Mouse (Mus musculus) neural tube, embryonic 14.5 days (tissue): ENCODE measurements at regions not wholly inside any gene's neighbourhood (a gene's known extent, or its start where the extent isn't known, plus 50 kb on each side); places are given as distances from the start of the nearest gene placed in this dataset.

Source experiments
- ATAC-seq: fragments of 200-750 bp; cut with Nextera tagmentation; 2 replicates; pipeline ENCODE4 v1.8.0; 2017; ENCODE audit warnings: low read depth, mild to moderate bottlenecking, moderate TSS enrichment, moderate library complexity
- H3K27ac ChIP-seq: fragments of 300-500 bp; sonication (generic); 2 replicates; pipeline ENCODE4 v1.5.1; 2014; ENCODE audit warnings: low read depth, mild to moderate bottlenecking, control low read depth, low read length, moderate library complexity, mixed read lengths
- H3K27me3 ChIP-seq: fragments of 300-500 bp; sonication (generic); 2 replicates; pipeline ENCODE4 v1.6.1; 2014; ENCODE audit warnings: low read length; ENCODE audit not compliant: control insufficient read depth, insufficient read depth
- H3K36me3 ChIP-seq: fragments of 300-500 bp; sonication (generic); 2 replicates; pipeline ENCODE4 v1.6.1; 2014; ENCODE audit warnings: low read length, mixed read lengths; ENCODE audit not compliant: control insufficient read depth, insufficient read depth
- H3K4me1 ChIP-seq: fragments of 300-500 bp; sonication (generic); 2 replicates; pipeline ENCODE4 v1.6.1; 2014; ENCODE audit warnings: low read length; ENCODE audit not compliant: control insufficient read depth, insufficient read depth
- H3K4me2 ChIP-seq: fragments of 300-500 bp; sonication (generic); 2 replicates; pipeline ENCODE4 v1.6.1; 2014; ENCODE audit warnings: mild to moderate bottlenecking, low read depth, low read length, control low read depth
- H3K4me3 ChIP-seq: fragments of 300-500 bp; sonication (generic); 2 replicates; pipeline ENCODE4 v1.5.1; 2014; ENCODE audit warnings: low read depth, low read length, control low read depth, mixed read lengths
- H3K9ac ChIP-seq: fragments of 300-500 bp; sonication (generic); replicated peaks from 2 replicates; pipeline ENCODE4 v1.6.1; 2014; ENCODE audit warnings: low read depth, mild to moderate bottlenecking, control low read depth, low read length, mixed read lengths
- H3K9me3 ChIP-seq: fragments of 300-500 bp; sonication (generic); 2 replicates; pipeline ENCODE4 v1.6.1; 2016; ENCODE audit warnings: low read length; ENCODE audit not compliant: control insufficient read depth
- WGBS: fragments of 180-500 bp; shearing (Covaris S2); extraction: QIAGEN DNeasy Blood & Tissue Kit; methylation state at CpG from one replicate; pipeline ENCODE4 v1.1.7; 2014; 5-methylcytosine and 5-hydroxymethylcytosine counted together

DNA sequence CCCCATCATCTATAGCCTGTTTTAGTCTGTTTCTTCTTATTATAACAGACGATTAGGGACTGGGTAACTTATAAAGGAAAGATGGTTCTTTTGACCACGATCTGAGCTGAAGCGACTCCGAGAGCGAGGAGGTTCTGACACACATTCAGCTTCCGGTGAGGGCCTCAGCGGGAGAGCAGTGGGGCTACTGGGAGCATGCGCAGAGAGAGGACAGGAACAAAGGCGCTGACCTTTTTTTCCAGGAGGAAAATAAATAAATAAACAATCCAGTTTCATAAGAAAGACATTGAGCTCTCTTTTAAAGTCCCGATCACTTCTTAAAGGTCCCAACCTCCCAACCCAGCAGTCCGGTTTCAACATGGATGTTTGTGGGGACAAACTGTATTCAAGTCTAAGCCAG is 230.6 kb downstream of the Dact1 start:
- no peaks in the 10 kb centered on the region for H3K9me3 ChIP-seq
- no peak overlapping the region for H3K4me3 ChIP-seq
- no peak overlapping the region for H3K27ac ChIP-seq
- no peak overlapping the region for H3K4me2 ChIP-seq
- no peaks in the 10 kb centered on the region for H3K27me3 ChIP-seq
- H3K4me1 ChIP-seq = peaks cover 13% of the 10 kb centered on the region; the same call in 1 of the 2 replicates
- no peak overlapping the region for H3K9ac ChIP-seq
- ATAC-seq = no peak
- H3K36me3 ChIP-seq = no peaks in the 10 kb centered on the region
- 86% methylated on average over 11 of the region's 11 CpGs for WGBS

DNA sequence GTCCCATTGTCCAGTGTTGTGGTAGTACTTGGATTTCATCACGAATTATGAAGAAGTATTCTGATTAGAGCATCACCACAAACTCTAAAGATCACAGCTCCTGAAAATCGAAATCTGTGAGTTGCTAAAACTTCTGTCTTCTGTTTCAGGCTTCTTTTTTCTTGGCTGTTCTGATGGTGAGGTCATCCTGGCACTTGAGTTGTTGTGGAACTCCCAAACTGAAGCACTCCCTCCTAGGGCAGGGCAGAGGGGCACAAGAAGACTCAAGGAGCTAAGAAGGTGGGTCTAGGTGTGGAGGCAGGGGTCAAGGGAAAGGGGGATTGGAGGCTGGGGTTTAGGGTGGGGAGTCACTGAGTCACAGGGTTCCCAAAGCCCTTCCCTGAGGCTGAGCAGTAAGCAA is 232.3 kb downstream of the Dact1 start:
- H3K4me2 ChIP-seq = no peak overlapping the region
- H3K9ac ChIP-seq = no peak overlapping the region
- peaks cover 13% of the 10 kb centered on the region; the same call in 1 of the 2 replicates for H3K4me1 ChIP-seq
- no peaks in the 10 kb centered on the region for H3K27me3 ChIP-seq
- WGBS = 74% methylated on average over 2 of the region's 2 CpGs
- peak overlapping the region; percentile 52; the same call in 1 of the 2 replicates for H3K27ac ChIP-seq
- no peaks in the 10 kb centered on the region for H3K9me3 ChIP-seq
- no peak for ATAC-seq
- H3K4me3 ChIP-seq = no peak overlapping the region
- H3K36me3 ChIP-seq = no peaks in the 10 kb centered on the region

DNA sequence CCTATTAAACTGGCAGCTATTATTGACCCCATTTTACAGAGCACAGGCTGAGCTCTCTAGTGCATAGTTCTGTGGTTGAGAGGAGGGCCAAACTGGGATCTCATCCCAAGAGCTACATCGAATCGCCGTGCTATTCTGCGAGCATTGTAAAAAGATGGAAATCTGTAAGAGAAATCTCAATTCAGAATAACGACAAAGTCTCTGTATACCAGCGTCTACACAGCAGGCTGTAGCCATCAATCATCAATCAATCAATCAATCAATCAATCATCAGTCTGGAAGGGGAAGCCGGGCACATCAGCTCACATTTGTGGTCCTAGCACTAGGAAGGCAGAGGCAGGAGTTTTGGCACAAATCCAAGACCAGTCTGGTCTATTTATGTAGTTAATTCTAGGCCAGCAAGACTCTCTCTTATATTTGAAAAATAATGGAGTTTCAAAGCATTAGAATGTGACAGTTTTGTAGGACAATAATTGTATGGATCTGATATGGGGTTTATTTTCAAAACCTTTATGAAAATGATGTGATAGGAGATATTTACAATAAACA is 234.0 kb downstream of the Dact1 start:
- no peaks in the 10 kb centered on the region for H3K27me3 ChIP-seq
- no peak overlapping the region for H3K4me3 ChIP-seq
- peaks cover 13% of the 10 kb centered on the region; the same call in 1 of the 2 replicates for H3K4me1 ChIP-seq
- no peak overlapping the region for H3K9ac ChIP-seq
- WGBS = 54% methylated on average over 7 of the region's 7 CpGs
- H3K4me2 ChIP-seq = no peak overlapping the region
- H3K36me3 ChIP-seq = no peaks in the 10 kb centered on the region
- ATAC-seq = no peak
- H3K9me3 ChIP-seq = no peaks in the 10 kb centered on the region
- peak overlapping the region; percentile 17; the same call in 1 of the 2 replicates for H3K27ac ChIP-seq

DNA sequence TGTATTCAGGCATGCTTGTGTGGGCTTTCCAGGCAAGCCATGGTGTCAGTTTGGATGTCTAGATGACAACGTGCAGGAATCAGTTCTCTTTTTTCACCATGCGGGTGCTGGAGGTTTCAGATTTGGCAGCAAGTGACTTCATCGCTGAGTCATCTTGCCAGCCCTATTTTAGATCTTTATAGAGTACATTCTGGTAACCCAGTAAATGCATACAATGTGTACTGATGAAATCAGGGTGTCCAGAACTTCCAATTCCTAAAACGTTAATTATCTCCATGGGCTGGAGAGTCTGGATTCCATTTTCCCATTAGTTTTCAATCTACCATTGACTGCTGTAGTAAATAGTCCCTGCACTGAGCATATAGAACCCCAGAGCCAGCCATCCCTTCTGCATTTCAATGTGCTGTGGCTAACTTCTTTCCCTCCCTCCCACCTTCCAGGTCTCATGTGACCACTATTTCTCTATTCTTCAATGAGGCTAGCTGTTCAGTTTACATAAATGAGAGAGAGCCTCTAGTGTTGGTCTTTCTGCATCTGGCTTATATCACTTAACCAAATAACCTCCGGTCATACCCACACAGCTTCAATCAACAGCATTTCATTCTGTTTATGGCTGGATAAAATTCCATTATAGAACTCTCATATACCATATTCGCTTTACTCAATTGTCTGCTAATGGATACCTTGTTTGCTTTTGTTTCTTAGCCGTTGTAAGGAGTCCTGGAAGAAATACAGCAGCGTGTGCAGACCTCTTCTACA is 234.9 kb downstream of the Dact1 start:
- 75% methylated on average over 8 of the region's 8 CpGs for WGBS
- no peak overlapping the region for H3K27ac ChIP-seq
- no peak overlapping the region for H3K9ac ChIP-seq

DNA sequence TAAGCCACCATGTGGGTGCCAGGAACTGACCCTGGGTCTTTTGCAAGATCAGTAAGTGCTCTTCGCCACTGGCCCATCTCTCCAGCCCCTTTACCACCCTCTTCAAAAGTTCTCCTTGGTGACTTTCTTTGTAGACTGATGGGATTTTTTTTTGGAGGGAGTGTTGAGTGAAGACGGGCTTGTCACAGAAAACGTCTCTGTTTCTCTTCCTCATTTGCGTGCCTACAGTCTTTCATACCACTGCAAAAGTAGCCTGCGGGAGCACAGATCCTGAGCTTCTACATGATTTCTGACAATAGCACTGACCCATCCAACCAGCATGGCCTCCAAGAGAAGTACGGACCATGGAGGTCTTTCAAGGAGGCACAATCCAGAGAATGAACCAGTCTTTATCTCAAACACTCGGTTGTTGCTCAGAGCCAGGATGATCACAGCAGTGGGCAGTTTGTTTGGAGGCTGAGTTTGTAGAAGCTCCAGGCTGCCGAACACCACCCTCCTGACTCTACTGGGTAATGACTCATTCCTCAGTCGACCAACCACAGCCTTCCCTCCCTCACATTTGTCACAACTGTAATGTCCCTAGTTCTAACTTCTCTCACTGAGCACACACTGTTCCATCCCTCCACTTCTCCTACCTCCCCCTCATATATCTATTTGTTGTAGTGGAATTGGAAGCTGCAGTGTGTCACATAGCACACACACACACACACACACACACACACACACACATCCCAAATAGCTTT is 237.0 kb downstream of the Dact1 start:
- H3K9me3 ChIP-seq = no peaks in the 10 kb centered on the region
- peaks cover 18% of the 10 kb centered on the region for H3K4me1 ChIP-seq
- H3K27ac ChIP-seq = no peak overlapping the region
- no peak overlapping the region for H3K9ac ChIP-seq
- no peaks in the 10 kb centered on the region for H3K36me3 ChIP-seq
- H3K4me2 ChIP-seq = no peak overlapping the region
- H3K27me3 ChIP-seq = no peaks in the 10 kb centered on the region
- ATAC-seq = no peak
- H3K4me3 ChIP-seq = no peak overlapping the region
- WGBS = 90% methylated on average over 9 of the region's 9 CpGs

More for the DNA sequence above, 234.9 kb downstream of the Dact1 start:
- no peak overlapping the region for H3K4me3 ChIP-seq
- ATAC-seq = peak; percentile 54; the same call in 1 of the 2 replicates
- no peaks in the 10 kb centered on the region for H3K36me3 ChIP-seq
- H3K27me3 ChIP-seq = no peaks in the 10 kb centered on the region
- H3K4me1 ChIP-seq = peaks cover 18% of the 10 kb centered on the region
- H3K4me2 ChIP-seq = no peak overlapping the region
- H3K9me3 ChIP-seq = no peaks in the 10 kb centered on the region

DNA sequence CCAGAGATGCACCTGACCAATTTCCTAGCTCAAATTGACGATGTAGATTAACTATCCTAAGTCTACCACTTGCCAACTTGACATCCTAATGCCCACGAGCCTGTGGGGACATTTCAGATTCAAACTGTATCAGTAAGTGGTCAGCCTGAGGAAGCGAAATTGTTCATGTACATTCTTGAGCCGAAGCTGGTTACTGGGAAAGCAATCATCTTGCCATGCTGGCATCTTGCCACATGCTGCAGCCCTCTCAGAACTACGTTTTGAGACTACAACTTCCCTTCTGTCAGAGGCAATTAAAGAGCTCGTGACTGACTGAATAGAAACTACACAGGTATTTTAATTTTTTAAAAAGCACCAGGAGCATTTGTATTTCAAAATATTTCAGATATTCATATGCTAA is 239.7 kb downstream of the Dact1 start:
- WGBS = 55% methylated on average over 6 of the region's 6 CpGs
- no peak for ATAC-seq
- no peaks in the 10 kb centered on the region for H3K36me3 ChIP-seq

DNA sequence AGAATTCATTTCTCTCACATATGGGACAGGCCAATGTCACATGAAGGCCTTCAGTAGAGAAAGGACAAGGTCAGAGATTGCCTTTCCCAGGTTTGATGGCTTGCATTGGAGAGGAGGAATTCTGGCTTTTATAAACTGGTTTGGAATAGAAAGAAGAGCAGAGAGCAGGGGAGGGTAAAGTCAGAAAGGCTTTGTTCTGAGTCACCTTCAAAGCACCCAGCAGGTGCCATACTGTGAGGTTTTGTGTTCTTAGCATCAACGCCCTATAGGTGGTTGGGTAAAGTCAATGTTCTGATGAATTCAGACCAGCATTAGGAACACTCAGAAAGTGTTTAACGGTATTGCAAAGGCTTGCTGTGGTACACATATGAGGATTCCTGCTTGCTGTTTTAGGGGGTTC is 244.5 kb downstream of the Dact1 start:
- no peak overlapping the region for H3K27ac ChIP-seq
- ATAC-seq = no peak
- no peak overlapping the region for H3K4me3 ChIP-seq
- H3K4me2 ChIP-seq = no peak overlapping the region
- 68% methylated on average over 2 of the region's 2 CpGs for WGBS
- H3K9ac ChIP-seq = no peak overlapping the region
- H3K36me3 ChIP-seq = no peaks in the 10 kb centered on the region
- H3K4me1 ChIP-seq = peaks cover 4% of the 10 kb centered on the region; the same call in 1 of the 2 replicates
- no peaks in the 10 kb centered on the region for H3K9me3 ChIP-seq
- H3K27me3 ChIP-seq = no peaks in the 10 kb centered on the region

More for the DNA sequence above, 239.7 kb downstream of the Dact1 start:
- Histone ChIP-seq H3K9me3 (no peaks in the 10 kb centered on the region), H3K4me3 (no peak overlapping the region), H3K4me2 (no peak overlapping the region), H3K27ac (no peak overlapping the region), H3K4me1 (peaks cover 10% of the 10 kb centered on the region; the same call in 1 of the 2 replicates), H3K9ac (no peak overlapping the region), H3K27me3 (no peaks in the 10 kb centered on the region)

DNA sequence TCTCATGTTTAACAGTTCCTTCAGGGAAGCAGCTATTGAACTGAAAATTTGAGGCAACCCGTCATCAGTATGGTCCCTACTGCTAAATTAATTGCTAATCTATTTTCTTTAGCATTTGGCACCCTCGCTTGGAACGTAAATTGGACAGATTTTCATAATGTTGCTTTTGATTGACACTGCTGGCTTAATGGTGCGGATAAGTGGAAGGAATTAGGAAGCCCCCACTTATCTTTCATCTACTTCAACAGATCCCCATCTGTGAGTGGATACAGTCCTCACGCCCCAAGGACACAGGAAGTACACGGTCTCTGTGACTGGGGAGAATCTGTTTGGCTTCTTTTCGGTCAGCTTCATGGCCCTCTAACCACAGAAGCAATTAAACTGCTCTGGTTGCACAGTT is 251.6 kb downstream of the Dact1 start:
- no peak overlapping the region for H3K4me2 ChIP-seq
- 53% methylated on average over 7 of the region's 7 CpGs for WGBS
- ATAC-seq = no peak
- H3K27me3 ChIP-seq = no peaks in the 10 kb centered on the region
- H3K9ac ChIP-seq = no peak overlapping the region
- no peak overlapping the region for H3K27ac ChIP-seq
- no peak overlapping the region for H3K4me3 ChIP-seq
- H3K9me3 ChIP-seq = no peaks in the 10 kb centered on the region
- no peaks in the 10 kb centered on the region for H3K4me1 ChIP-seq
- no peaks in the 10 kb centered on the region for H3K36me3 ChIP-seq
